Comparison of ENCODE assay signal across 19 mouse cellular contexts in the genomic region with DNA sequence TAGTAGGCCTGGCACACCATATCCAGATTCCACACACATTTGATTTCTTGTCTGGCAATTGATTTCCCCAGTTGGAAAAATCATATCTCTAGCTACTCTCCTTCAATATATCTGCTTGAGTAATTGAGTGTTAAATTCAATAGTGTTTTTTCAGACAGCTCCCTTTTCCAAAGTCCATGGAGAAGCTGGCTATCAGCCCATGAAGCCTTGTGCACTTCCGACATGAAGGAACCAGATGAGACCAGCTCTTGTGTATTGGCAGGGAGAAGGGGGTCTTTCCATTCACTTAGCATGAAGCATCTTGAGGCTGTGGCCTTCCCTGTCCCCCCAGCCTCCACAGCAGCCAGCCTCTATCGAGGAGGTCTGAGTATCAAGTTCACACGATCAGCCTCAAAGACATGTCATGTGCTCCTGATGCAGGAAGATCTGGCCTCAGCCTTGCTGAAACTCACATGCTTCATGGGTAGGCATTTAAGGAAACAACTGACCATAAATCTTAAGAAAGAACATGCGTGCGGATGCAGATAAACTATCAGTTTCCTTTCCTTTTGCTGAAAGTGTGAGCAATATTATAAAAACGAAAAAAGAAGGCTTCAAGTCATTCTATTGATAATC. TPM values are rescaled to one million over a fixed set of nuclear protein-coding genes. Genes with fewer than 3 reads are reported as not detected.
DNase-seq lines count a peak whose midpoint lies in the region; ATAC-seq and TF ChIP-seq lines count a peak whose summit lies in the region.
"Had no signal": no experiment of that assay in that cellular context is flagged by ENCODE, and none has a peak within 500 bp of the region (broad histone marks: within the 10 kb centered on the region; RNA-seq: fewer than 3 reads in every experiment).

No protein-coding gene starts in this region.

- 54% methylated on average over 6 of the region's 6 CpGs for WGBS in kidney, embryonic 14.5 days
- 18% methylated on average over 6 of the region's 6 CpGs for WGBS in macrophage (ENCODE audit: missing documents)

- no peaks in the 10 kb centered on the region for H3K79me2 ChIP-seq in macrophage (ENCODE audit: inconsistent target)

- peak; percentile 45 for DNase-seq in kidney, adult 9 months
- DNase-seq in G1E (ENCODE audit: low spot score): no peak
- no peak for DNase-seq in urinary bladder, postnatal 4 days (ENCODE audit: low spot score in 2 of 2)
- DNase-seq in thymus, postnatal 4 days: no peak
- DNase-seq in adrenal gland, adult 18-20 months (ENCODE audit: low spot score in 2 of 2): no peak
- DNase-seq: adrenal gland, postnatal 36 days; cerebellum, postnatal 10 days; heart, postnatal 4 days; lung, adult 18-20 months; lung, postnatal 4 days; retina, postnatal 1 day; spleen, adult 18-20 months had no signal

- H3K4me1 ChIP-seq in kidney, embryonic 14.5 days (ENCODE audit: control insufficient read depth, insufficient read depth, low read length): 0 out of 2 replicates have a peak, but pooled peaks cover 2% of the 10 kb centered on the region
- H3K4me1 ChIP-seq in G1E (ENCODE audit: insufficient read depth, low read depth, low read length): peaks cover 49% of the 10 kb centered on the region
- H3K4me1 ChIP-seq: stomach, embryonic 15.5 days had no signal

- H3K27me3 ChIP-seq in kidney, embryonic 14.5 days (ENCODE audit: control insufficient read depth, insufficient read depth, low read length): no peaks in the 10 kb centered on the region
- no peaks in the 10 kb centered on the region; the same call in 1 of the 2 replicates for H3K27me3 ChIP-seq in G1E (ENCODE audit: insufficient read depth, low read length)
- H3K27me3 ChIP-seq: forebrain, embryonic 15.5 days; heart, embryonic 13.5 days; midbrain, embryonic 15.5 days; stomach, embryonic 15.5 days had no signal

- no peak for ATAC-seq in kidney, embryonic 14.5 days (ENCODE audit: low FRiP score, low TSS enrichment)
- ATAC-seq in G1E (ENCODE audit: extremely low read depth, insufficient number of reproducible peaks, low FRiP score, poor library complexity, severe bottlenecking): 0 out of 2 replicates have a peak, but pooled peaks have one; percentile 15
- peak; percentile 18 for ATAC-seq in granulocyte monocyte progenitor cell, adult 5-6 weeks (replicated peaks; ENCODE audit: poor library complexity, severe bottlenecking)
- ATAC-seq: forebrain, embryonic 15.5 days; midbrain, embryonic 15.5 days had no signal

- H3K27ac ChIP-seq in kidney, embryonic 14.5 days (ENCODE audit: low read depth, low read length): no peak overlapping the region
- H3K27ac ChIP-seq in macrophage: peak overlapping the region; percentile 95
- H3K27ac ChIP-seq: forebrain, embryonic 15.5 days; heart, embryonic 13.5 days; midbrain, embryonic 15.5 days; stomach, embryonic 15.5 days had no signal

- TF ChIP-seq CTCF in G1E (IDR thresholded peaks at IDR 0.05; ENCODE audit: low read depth, low read length): no peak

- H3K9me3 ChIP-seq in kidney, embryonic 14.5 days (ENCODE audit: control insufficient read depth, low read length): no peaks in the 10 kb centered on the region
- H3K9me3 ChIP-seq in G1E (replicated peaks): no peaks in the 10 kb centered on the region
- H3K9me3 ChIP-seq: forebrain, embryonic 15.5 days; heart, embryonic 13.5 days; midbrain, embryonic 15.5 days; stomach, embryonic 15.5 days had no signal

- H3K4me2 ChIP-seq in kidney, embryonic 14.5 days (replicated peaks; ENCODE audit: low read depth, low read length): no peak overlapping the region
- H3K4me2 ChIP-seq: forebrain, embryonic 15.5 days; heart, embryonic 13.5 days; midbrain, embryonic 15.5 days; stomach, embryonic 15.5 days had no signal

- H3K9ac ChIP-seq in kidney, embryonic 14.5 days (ENCODE audit: low read depth, low read length): no peak overlapping the region
- H3K9ac ChIP-seq: forebrain, embryonic 15.5 days; heart, embryonic 13.5 days; midbrain, embryonic 15.5 days; stomach, embryonic 15.5 days had no signal

- no peak overlapping the region for H3K4me3 ChIP-seq in kidney, embryonic 14.5 days (ENCODE audit: low read length)
- H3K4me3 ChIP-seq in G1E (ENCODE audit: low read depth, low read length): no peak overlapping the region
- no peak overlapping the region for H3K4me3 ChIP-seq in macrophage (ENCODE audit: inconsistent target)
- H3K4me3 ChIP-seq: forebrain, embryonic 15.5 days; heart, embryonic 13.5 days; midbrain, embryonic 15.5 days; stomach, embryonic 15.5 days had no signal

- H3K36me3 ChIP-seq in kidney, embryonic 14.5 days (ENCODE audit: control insufficient read depth, insufficient read depth, low read length): no peaks in the 10 kb centered on the region
- H3K36me3 ChIP-seq in G1E (replicated peaks): no peaks in the 10 kb centered on the region
- H3K36me3 ChIP-seq in macrophage (ENCODE audit: inconsistent target): no peaks in the 10 kb centered on the region
- H3K36me3 ChIP-seq: forebrain, embryonic 15.5 days; heart, embryonic 13.5 days; midbrain, embryonic 15.5 days; stomach, embryonic 15.5 days had no signal

RNA-seq across cellular contexts. Expression of gene Ric1, which starts 23.1 kb away (rescaled TPM):
- polyA plus RNA-seq in kidney, embryonic 14.5 days (2014; fragmentation: Nextera tagmentation; extraction: Ambion mirVana): 17.4 and 19.3 TPM in 2 replicates
- total RNA-seq in G1E (2014; fragmentation: Nextera tagmentation) (45.0 and 59.1 TPM in 2 replicates), G1E (2017) (50.5 and 50.7 TPM in 2 replicates)
- polyA plus RNA-seq in G1E (2012) (10.8 and 13.5 TPM in 2 replicates), macrophage (2018) (11.9 to 21.2 TPM (median 19.1 TPM) in 3 replicates)
- 22.4 and 24.1 TPM in 2 replicates for total RNA-seq in granulocyte monocyte progenitor cell, adult 5-6 weeks (2014; fragmentation: Nextera tagmentation)
- 17.5 and 18.9 TPM in 2 replicates for total RNA-seq in granulocyte monocyte progenitor cell, adult 5-6 weeks (2017)
- 100 to 1,000 TPM; 142 to 734 (median 245) TPM for total RNA-seq in macrophage (2018; cell fraction: chromatin; rRNA removed)
- total RNA-seq in macrophage (2018; cell fraction: cytosol; rRNA removed): 10 to 100 TPM; 30.8 to 76.6 (median 44.6) TPM
- 100 to 1,000 TPM in 25 of 26 experiments, 10 to 100 TPM in 1; 86.3 to 557 (median 248) TPM for total RNA-seq in macrophage (2018; cell fraction: nucleus; rRNA removed)
- 10 to 100 TPM; 30.2 to 34.3 TPM for total RNA-seq in adrenal gland, adult 18-20 months (2021)
